Mouse (Mus musculus): Measurements from ENCODE around the gene Ddc.

GRCm38 (mm10) chr11:11805951-11806350 lies 92.0 kb downstream of the Ddc start:
- TF ChIP-seq CTCF (IDR thresholded peaks at IDR 0.05; ENCODE audit: borderline replicate concordance, insufficient read depth, low read length), result no peak
- no peak for TF ChIP-seq POLR2A (IDR thresholded peaks at IDR 0.05; ENCODE audit: low read depth, low read length)

Data from embryonic fibroblast, embryonic 13.5 days (primary cell).